13 mouse cellular contexts compared by ENCODE assay signal in genomic region chr4:131173783-131174460, GRCm38 (mm10).
A peak's percentile ranks its signal among the peaks of the same experiment; 100 is the strongest.
DNase-seq lines count a peak whose midpoint lies in the region; ATAC-seq and TF ChIP-seq lines count a peak whose summit lies in the region.
"Had no signal": no experiment of that assay in that cellular context is flagged by ENCODE, and none has a peak within 500 bp of the region (broad histone marks: within the 10 kb centered on the region; RNA-seq: fewer than 3 reads in every experiment).

No protein-coding gene starts in this region.

- no peaks in the 10 kb centered on the region for H3K9me3 ChIP-seq in hindbrain, postnatal 0 days (ENCODE audit: low read length)
- H3K9me3 ChIP-seq in neural tube, embryonic 14.5 days (ENCODE audit: control insufficient read depth, low read length) = no peaks in the 10 kb centered on the region
- H3K9me3 ChIP-seq: limb, embryonic 12.5 days had no signal

- H3K36me3 ChIP-seq in hindbrain, postnatal 0 days (ENCODE audit: insufficient read depth, low read length) = no peaks in the 10 kb centered on the region
- H3K36me3 ChIP-seq in neural tube, embryonic 14.5 days (ENCODE audit: control insufficient read depth, insufficient read depth, low read length) = no peaks in the 10 kb centered on the region
- H3K36me3 ChIP-seq: limb, embryonic 12.5 days had no signal

- WGBS in hindbrain, postnatal 0 days = 55% methylated on average over 28 of the region's 28 CpGs
- WGBS in neural tube, embryonic 14.5 days = 56% methylated on average over 28 of the region's 28 CpGs

- DNase-seq in kidney, adult 18-20 months = peak; percentile 3
- DNase-seq in kidney, adult 11 months = no peak
- peak; percentile 20 for DNase-seq in R1 (ENCODE audit: low read depth, low spot score)
- peak; percentile 41 for DNase-seq in hindbrain, postnatal 0 days (ENCODE audit: low spot score)
- no peak for DNase-seq in layer of hippocampus, postnatal 36 days
- DNase-seq in left cerebral cortex, postnatal 36 days (ENCODE audit: low spot score in 2 of 2) = no peak
- DNase-seq: adrenal gland, postnatal 10 days; liver, postnatal 0 days; right cerebral cortex, postnatal 14 days; thymus, adult 18-20 months had no signal

- H3K4me1 ChIP-seq in hindbrain, postnatal 0 days (ENCODE audit: insufficient read depth, low read length) = no peaks in the 10 kb centered on the region
- no peaks in the 10 kb centered on the region for H3K4me1 ChIP-seq in neural tube, embryonic 14.5 days (ENCODE audit: control insufficient read depth, insufficient read depth, low read length)
- H3K4me1 ChIP-seq: megakaryocyte, embryonic 14.5 days had no signal

- H3K9ac ChIP-seq in hindbrain, postnatal 0 days (replicated peaks; ENCODE audit: low read length) = no peak overlapping the region
- no peak overlapping the region for H3K9ac ChIP-seq in neural tube, embryonic 14.5 days (replicated peaks; ENCODE audit: low read depth, low read length)
- H3K9ac ChIP-seq: limb, embryonic 12.5 days; liver, postnatal 0 days had no signal

- ATAC-seq in hindbrain, postnatal 0 days = peak; percentile 40; the same call in 1 of the 2 replicates
- ATAC-seq in neural tube, embryonic 14.5 days (ENCODE audit: low read depth) = no peak
- ATAC-seq: liver, postnatal 0 days had no signal

- no peaks in the 10 kb centered on the region for H3K27me3 ChIP-seq in hindbrain, postnatal 0 days (ENCODE audit: insufficient read depth, low read length)
- H3K27me3 ChIP-seq in neural tube, embryonic 14.5 days (ENCODE audit: control insufficient read depth, insufficient read depth, low read length) = no peaks in the 10 kb centered on the region
- H3K27me3 ChIP-seq: limb, embryonic 12.5 days; megakaryocyte, embryonic 14.5 days had no signal

- intact Hi-C loops in left cerebral cortex, postnatal 36 days (cut with DNase I) = no loop called here

- H3K27ac ChIP-seq in hindbrain, postnatal 0 days = no peak overlapping the region
- H3K27ac ChIP-seq in neural tube, embryonic 14.5 days (ENCODE audit: low read depth, low read length) = no peak overlapping the region
- H3K27ac ChIP-seq: limb, embryonic 12.5 days had no signal

- no peak for TF ChIP-seq CTCF in hindbrain, postnatal 0 days (IDR thresholded peaks at IDR 0.05; ENCODE audit: low read depth)

- peak overlapping the region; percentile 33 for H3K4me2 ChIP-seq in hindbrain, postnatal 0 days (ENCODE audit: low read depth, low read length)
- H3K4me2 ChIP-seq in neural tube, embryonic 14.5 days (ENCODE audit: low read depth, low read length) = peak overlapping the region; percentile 16; the same call in 1 of the 2 replicates
- H3K4me2 ChIP-seq: limb, embryonic 12.5 days had no signal

- H3K4me3 ChIP-seq in hindbrain, postnatal 0 days (ENCODE audit: low read length) = no peak overlapping the region
- H3K4me3 ChIP-seq in neural tube, embryonic 14.5 days (ENCODE audit: low read depth, low read length) = no peak overlapping the region
- H3K4me3 ChIP-seq: limb, embryonic 12.5 days; megakaryocyte, embryonic 14.5 days had no signal

Comparison
In these comparisons a context has a peak if more than half of its experiments do, and no peak if none do; other contexts are left out.
1. DNase-seq: peak in kidney, adult 18-20 months (single experiment), R1 (single experiment) and hindbrain, postnatal 0 days (single experiment); none in kidney, adult 11 months (single experiment), layer of hippocampus, postnatal 36 days (0 of 2) and left cerebral cortex, postnatal 36 days (0 of 2).